8 mouse cellular contexts compared by ENCODE assay signal in the genomic region with DNA sequence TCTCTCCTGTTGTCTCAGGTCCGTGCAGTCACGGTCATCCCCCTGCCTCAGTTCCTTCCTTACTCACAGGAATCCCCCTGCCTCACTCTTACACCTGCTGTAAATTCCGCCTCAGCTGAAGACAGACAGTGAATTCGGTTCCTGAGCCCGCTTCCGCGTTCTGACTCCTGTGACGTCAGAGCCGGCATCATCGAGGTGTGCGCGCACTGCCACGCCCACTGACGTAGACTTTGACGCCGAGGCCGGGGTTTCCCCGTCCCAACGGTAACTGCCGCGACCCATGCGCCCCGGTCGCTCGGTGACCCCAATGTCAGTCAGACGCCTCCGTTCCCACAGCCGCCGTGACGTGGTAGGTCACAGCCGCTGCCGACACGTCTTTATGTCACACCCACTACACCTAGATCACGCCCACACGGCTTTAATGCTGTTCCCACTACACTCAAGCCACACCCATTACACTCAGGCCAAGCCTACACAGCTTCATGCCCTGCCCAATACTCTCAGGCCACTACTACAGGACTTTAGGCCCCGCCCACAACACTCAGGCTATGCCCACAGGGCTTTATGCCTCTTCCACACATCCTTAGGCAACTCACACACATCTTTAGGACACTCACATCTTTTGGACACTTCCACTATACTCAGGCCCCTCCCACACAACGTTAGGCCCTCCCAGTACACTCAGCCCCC.
DNase-seq lines count a peak whose midpoint lies in the region; ATAC-seq and TF ChIP-seq lines count a peak whose summit lies in the region.

No protein-coding gene starts in this region.

- H3K4me1 ChIP-seq in embryonic facial prominence, embryonic 14.5 days (ENCODE audit: control insufficient read depth, insufficient read depth, low read length) = no peaks in the 10 kb centered on the region; the same call in 1 of the 2 replicates
- H3K4me1 ChIP-seq in heart, embryonic 13.5 days = 0 out of 2 replicates have a peak, but pooled peaks cover 5% of the 10 kb centered on the region
- peaks cover 3% of the 10 kb centered on the region; the same call in 1 of the 2 replicates for H3K4me1 ChIP-seq in liver, embryonic 16.5 days (ENCODE audit: control insufficient read depth, low read depth, low read length)
- no peaks in the 10 kb centered on the region for H3K4me1 ChIP-seq in neural tube, embryonic 11.5 days (ENCODE audit: control insufficient read depth, insufficient read depth, low read length)
- peaks cover 2% of the 10 kb centered on the region for H3K4me1 ChIP-seq in testis, adult 2 months (ENCODE audit: control insufficient read depth, insufficient read depth, low read length)

- DNase-seq in CD4-positive helper T cell, adult 2 months (ENCODE audit: low read depth, low spot score) = peak; percentile 98
- DNase-seq in adrenal gland, postnatal 36 days = peak; percentile 87 to 90
- DNase-seq in embryonic facial prominence, embryonic 14.5 days (ENCODE audit: low spot score) = peak; percentile 94
- DNase-seq in kidney, postnatal 10 days = peak; percentile 95
- peak; percentile 89 for DNase-seq in neural tube, embryonic 11.5 days (ENCODE audit: low spot score)

- H3K27me3 ChIP-seq in embryonic facial prominence, embryonic 14.5 days (replicated peaks; ENCODE audit: control insufficient read depth, insufficient read depth, low read length) = no peaks in the 10 kb centered on the region
- no peaks in the 10 kb centered on the region for H3K27me3 ChIP-seq in heart, embryonic 13.5 days (replicated peaks)
- no peaks in the 10 kb centered on the region for H3K27me3 ChIP-seq in liver, embryonic 16.5 days (ENCODE audit: control insufficient read depth, insufficient read depth, low read depth, low read length)
- H3K27me3 ChIP-seq in neural tube, embryonic 11.5 days (ENCODE audit: control insufficient read depth, insufficient read depth, low read length) = no peaks in the 10 kb centered on the region
- H3K27me3 ChIP-seq in testis, adult 2 months (ENCODE audit: control insufficient read depth, insufficient read depth, low read length) = no peaks in the 10 kb centered on the region

- peak overlapping the region; percentile 99 for H3K27ac ChIP-seq in embryonic facial prominence, embryonic 14.5 days (replicated peaks; ENCODE audit: low read depth, low read length)
- peak overlapping the region; percentile 98 for H3K27ac ChIP-seq in heart, embryonic 13.5 days (replicated peaks)
- peak overlapping the region; percentile 92 for H3K27ac ChIP-seq in liver, embryonic 16.5 days (ENCODE audit: low read length)
- peak overlapping the region; percentile 90 for H3K27ac ChIP-seq in neural tube, embryonic 11.5 days (ENCODE audit: low read depth, low read length)
- H3K27ac ChIP-seq in testis, adult 2 months (ENCODE audit: control insufficient read depth, insufficient read depth, low read depth, low read length) = peak overlapping the region; percentile 99

- under 1% methylated on average over 34 of the region's 37 CpGs for WGBS in embryonic facial prominence, embryonic 14.5 days
- WGBS in heart, embryonic 13.5 days = under 1% methylated on average over 37 of the region's 37 CpGs
- WGBS in liver, embryonic 16.5 days (ENCODE audit: insufficient replicate concordance) = under 1% methylated on average over 37 of the region's 37 CpGs
- under 1% methylated on average over 37 of the region's 37 CpGs for WGBS in neural tube, embryonic 11.5 days

- peak overlapping the region; percentile 53 for H3K4me2 ChIP-seq in embryonic facial prominence, embryonic 14.5 days (ENCODE audit: low read depth, low read length)
- peak overlapping the region; percentile 69 for H3K4me2 ChIP-seq in heart, embryonic 13.5 days
- H3K4me2 ChIP-seq in liver, embryonic 16.5 days (ENCODE audit: low read depth, low read length) = peak overlapping the region; percentile 96
- peak overlapping the region; percentile 52 for H3K4me2 ChIP-seq in neural tube, embryonic 11.5 days (ENCODE audit: low read depth)

- peak; percentile 61 for ATAC-seq in embryonic facial prominence, embryonic 14.5 days (ENCODE audit: low read depth)
- ATAC-seq in heart, embryonic 13.5 days (ENCODE audit: extremely low read depth, insufficient number of reproducible peaks, low FRiP score, low TSS enrichment) = peak; percentile 57
- ATAC-seq in liver, embryonic 16.5 days (ENCODE audit: low read depth) = peak; percentile 51
- peak; percentile 73 for ATAC-seq in neural tube, embryonic 11.5 days (ENCODE audit: insufficient read depth, low FRiP score, low TSS enrichment)

- H3K36me3 ChIP-seq in embryonic facial prominence, embryonic 14.5 days (ENCODE audit: control insufficient read depth, insufficient read depth, low read length) = no peaks in the 10 kb centered on the region
- no peaks in the 10 kb centered on the region for H3K36me3 ChIP-seq in heart, embryonic 13.5 days
- H3K36me3 ChIP-seq in liver, embryonic 16.5 days (ENCODE audit: control insufficient read depth, insufficient read depth) = no peaks in the 10 kb centered on the region
- H3K36me3 ChIP-seq in neural tube, embryonic 11.5 days (ENCODE audit: control insufficient read depth, insufficient read depth, low read length) = no peaks in the 10 kb centered on the region
- H3K36me3 ChIP-seq in testis, adult 2 months (ENCODE audit: control insufficient read depth, insufficient read depth, low read length) = no peaks in the 10 kb centered on the region

- peak; percentile 93 for TF ChIP-seq POLR2A in testis, adult 2 months (IDR thresholded peaks at IDR 0.05; ENCODE audit: control insufficient read depth, low read depth, low read length)

- peak overlapping the region; percentile 69 for H3K4me3 ChIP-seq in embryonic facial prominence, embryonic 14.5 days (ENCODE audit: low read depth, low read length)
- peak overlapping the region; percentile 76 for H3K4me3 ChIP-seq in heart, embryonic 13.5 days
- peak overlapping the region; percentile 81 for H3K4me3 ChIP-seq in liver, embryonic 16.5 days (ENCODE audit: low read depth, low read length)
- peak overlapping the region; percentile 49 for H3K4me3 ChIP-seq in neural tube, embryonic 11.5 days (ENCODE audit: low read depth, low read length)
- H3K4me3 ChIP-seq in testis, adult 2 months (ENCODE audit: control insufficient read depth, low read depth, low read length) = peak overlapping the region; percentile 96

- peak overlapping the region; percentile 81 for H3K9ac ChIP-seq in embryonic facial prominence, embryonic 14.5 days (ENCODE audit: low read depth, low read length)
- peak overlapping the region; percentile 82 for H3K9ac ChIP-seq in heart, embryonic 13.5 days
- peak overlapping the region; percentile 70 for H3K9ac ChIP-seq in liver, embryonic 16.5 days (ENCODE audit: low read depth, low read length)
- H3K9ac ChIP-seq in neural tube, embryonic 11.5 days (ENCODE audit: low read length) = peak overlapping the region; percentile 79

- H3K9me3 ChIP-seq in embryonic facial prominence, embryonic 14.5 days (ENCODE audit: control insufficient read depth, low read length) = peaks cover 7% of the 10 kb centered on the region
- no peaks in the 10 kb centered on the region; the same call in none of the 2 replicates for H3K9me3 ChIP-seq in heart, embryonic 13.5 days
- peaks cover 6% of the 10 kb centered on the region for H3K9me3 ChIP-seq in liver, embryonic 16.5 days (replicated peaks; ENCODE audit: control insufficient read depth, low read length)
- H3K9me3 ChIP-seq in neural tube, embryonic 11.5 days (ENCODE audit: control insufficient read depth, low read length) = no peaks in the 10 kb centered on the region

- 0 out of 2 replicates have a peak, but pooled peaks have one; percentile 9 for TF ChIP-seq CTCF in testis, adult 2 months (IDR thresholded peaks at IDR 0.05; ENCODE audit: control insufficient read depth, insufficient read depth, insufficient replicate concordance, low read depth, low read length)

Comparison
In these comparisons a context has a peak if more than half of its experiments do, and no peak if none do; other contexts are left out.
1. Peak in every context shown above with its lines: DNase-seq, ATAC-seq, H3K4me3 ChIP-seq and H3K27ac ChIP-seq.